Mouse (Mus musculus) mature B cell (primary cell): Measurements from ENCODE around the gene Tut1.
"Not testable (repeated sequence)": the region's sequence is repeated elsewhere in the genome, so short reads cannot be mapped to it uniquely, and the experiment has no call there.

Experiments
- in situ Hi-C: fragments of 300-500 bp; cut with MboI; formaldehyde crosslinking; loops from 2 replicates; pipeline ENCODE4 v1.14.3; 2019

The Tut1 gene

GRCm38 (mm10) chr19:8999223-8999622 is 45.6 kb downstream of the Tut1 start:
- in situ Hi-C loops, result no loop called here

GRCm38 (mm10) chr19:9006915-9007314 is 53.3 kb downstream of the Tut1 start:
- in situ Hi-C loops, result not testable (repeated sequence)
